Mouse (Mus musculus): ENCODE data around the gene Dnph1. TPM values are rescaled to one million over a fixed set of nuclear protein-coding genes. Genes with fewer than 3 reads are reported as not detected.
A peak's percentile ranks its signal among the peaks of the same experiment; 100 is the strongest.
"Not testable (repeated sequence)": the region's sequence is repeated elsewhere in the genome, so short reads cannot be mapped to it uniquely, and the experiment has no call there.

The Dnph1 gene
- total RNA-seq, 2 experiments from 2014 or later = 2.1 to 2.4 TPM

GRCm38 (mm10) chr17:46496081-46496480 is 430 bp upstream of the Dnph1 start:
- DNase-seq; intact Hi-C loops (cut with DNase I): not testable (repeated sequence)

- intact Hi-C loops (cut with DNase I) = no loop called here
- DNase-seq = no peak
Measured at GRCm38 (mm10) chr17:46497956-46498355, 1.4 kb downstream of the Dnph1 start.

- DNase-seq = no peak
- intact Hi-C loops (cut with DNase I) = no loop called here
Measured at GRCm38 (mm10) chr17:46502775-46503174, 6.3 kb downstream of the Dnph1 start.

DNA sequence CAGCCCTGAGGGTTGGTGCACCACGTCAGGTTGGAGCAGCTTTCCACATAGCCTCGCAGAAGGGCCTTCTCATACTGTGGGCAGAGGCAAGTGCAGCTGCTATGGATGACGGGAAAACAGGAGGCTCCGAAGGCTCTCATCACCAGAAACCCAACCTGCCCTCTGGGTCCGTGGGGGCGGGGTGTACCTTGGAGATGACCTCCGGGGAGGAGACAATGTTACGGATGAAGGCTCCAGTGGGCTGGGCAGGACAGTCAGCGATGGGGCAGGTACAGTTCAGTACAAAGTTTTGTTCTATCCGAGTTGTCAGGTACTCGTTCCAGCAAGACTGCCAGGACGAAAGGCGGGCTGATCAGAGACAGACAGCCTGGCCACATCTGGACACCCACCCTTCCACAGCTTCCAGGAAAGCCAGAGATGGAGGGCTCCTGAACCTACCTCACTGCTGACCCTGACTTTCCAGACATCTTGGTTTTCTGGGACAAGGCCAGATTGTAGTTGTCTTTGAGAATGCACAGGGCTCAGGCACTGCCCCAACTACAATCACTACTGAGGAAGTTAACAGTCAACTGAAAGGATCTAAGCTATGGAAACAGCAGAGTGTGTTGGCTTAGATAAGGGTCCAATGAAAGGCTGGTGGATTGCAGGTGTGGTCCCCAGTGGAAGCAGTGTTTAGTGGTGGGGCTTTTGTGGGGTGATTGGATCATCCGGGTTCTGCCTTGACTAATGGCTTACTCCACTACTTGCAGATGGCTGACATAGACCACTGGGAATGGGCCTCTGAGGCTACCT is 7.5 kb downstream of the Dnph1 start:
- intact Hi-C loops (cut with DNase I) = no loop called here
- no peak for DNase-seq

- no peak for DNase-seq
- intact Hi-C loops (cut with DNase I) = no loop called here
Measured at GRCm38 (mm10) chr17:46505617-46506016, 9.1 kb downstream of the Dnph1 start.

GRCm38 (mm10) chr17:46511059-46511710 is 14.7 kb downstream of the Dnph1 start:
- DNase-seq = peak in 1 of 2 experiments; percentile 24
- intact Hi-C loops (cut with DNase I) = loop anchor here (2.0 kb wide), 1 partner anchor 74 kb away; no protein-coding TSS in a partner anchor

GRCm38 (mm10) chr17:46513329-46513728 is 16.8 kb downstream of the Dnph1 start:
- no peak for DNase-seq

GRCm38 (mm10) chr17:46519971-46520370 is 23.5 kb downstream of the Dnph1 start:
- DNase-seq = no peak
- intact Hi-C loops (cut with DNase I) = no loop called here

More at GRCm38 (mm10) chr17:46513329-46513728, 16.8 kb downstream of the Dnph1 start:
- intact Hi-C loops (cut with DNase I) = no loop called here

DNA sequence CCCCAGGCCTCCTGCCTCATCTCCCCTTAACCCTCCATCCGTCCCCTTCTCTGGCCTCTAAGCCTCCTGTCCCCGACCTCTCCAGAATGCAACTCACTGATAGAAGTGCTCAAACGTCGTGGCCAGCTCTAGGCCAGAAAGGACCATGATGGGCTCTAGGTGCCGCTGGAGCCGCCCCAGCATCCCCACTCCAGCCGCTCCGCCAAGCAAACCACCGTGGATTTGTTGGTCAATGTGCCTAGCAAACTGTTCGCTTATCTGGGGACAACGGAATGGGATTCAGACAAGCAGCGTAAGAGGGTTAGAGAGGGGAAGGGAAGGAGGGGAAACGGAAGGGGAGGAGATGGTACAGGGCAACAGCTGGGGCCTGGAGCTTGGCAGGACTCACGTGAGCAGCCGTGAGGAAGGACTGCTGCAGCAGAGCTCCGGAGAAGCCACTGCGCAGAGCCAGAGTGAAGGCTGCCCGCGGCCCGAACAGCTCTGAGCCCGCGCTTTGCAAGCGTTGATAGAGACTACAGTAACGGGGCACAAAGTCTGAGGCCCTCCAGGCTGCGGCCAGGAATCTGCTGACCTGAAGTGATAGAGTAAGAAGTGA is 24.0 kb downstream of the Dnph1 start:
- intact Hi-C loops (cut with DNase I) = no loop called here
- peak in 1 of 2 experiments; percentile 18 for DNase-seq

DNA sequence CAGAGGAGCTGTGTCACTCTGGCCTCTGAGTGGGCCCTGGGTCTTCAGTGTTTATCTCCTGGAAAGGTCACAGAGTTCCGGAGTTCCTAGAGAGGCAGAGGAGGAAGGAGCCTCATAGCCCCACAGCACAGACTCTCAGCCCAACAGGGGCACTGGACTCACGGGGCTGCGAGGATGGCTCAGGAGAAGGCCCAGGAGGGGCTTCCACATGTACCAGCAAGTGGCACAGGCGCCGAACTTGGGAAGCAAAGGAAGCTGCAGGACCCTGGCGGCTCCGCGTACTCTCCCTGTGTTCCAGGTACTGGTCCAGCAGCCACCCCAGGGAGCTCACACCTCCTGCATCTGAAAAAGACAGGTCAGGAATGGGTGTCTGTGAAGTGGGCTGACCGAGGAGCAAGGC is 24.7 kb downstream of the Dnph1 start:
- DNase-seq = no peak

GRCm38 (mm10) chr17:46521963-46522668 is 25.6 kb downstream of the Dnph1 start:
- no peak for DNase-seq
- intact Hi-C loops (cut with DNase I) = no loop called here

More for the DNA sequence above, 24.7 kb downstream of the Dnph1 start:
- intact Hi-C loops (cut with DNase I) = no loop called here

DNA sequence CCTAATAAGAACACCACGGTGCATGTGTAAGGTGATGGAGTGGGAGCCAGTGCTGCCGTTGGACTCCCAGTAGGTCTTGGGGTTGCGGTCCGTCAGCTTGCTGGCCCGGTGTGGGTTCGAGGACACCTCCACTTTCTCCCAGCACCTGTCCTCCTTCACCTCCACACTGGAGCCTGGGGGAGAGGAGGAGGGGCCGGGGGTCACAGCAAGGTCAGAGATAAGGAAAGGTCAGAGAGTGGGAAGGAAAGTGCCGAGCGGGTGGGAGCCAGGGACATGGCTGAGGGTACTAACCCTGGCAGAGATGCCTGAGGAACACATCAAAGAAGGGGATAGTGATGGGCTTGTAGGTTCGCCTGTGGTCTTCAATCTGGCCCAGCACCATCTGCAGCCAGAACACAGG is 28.6 kb downstream of the Dnph1 start:
- no peak for DNase-seq
- intact Hi-C loops (cut with DNase I) = loop anchor here (1.0 to 2.0 kb wide), 3 partner anchors 64 to 190 kb away; no protein-coding TSS in a partner anchor

DNA sequence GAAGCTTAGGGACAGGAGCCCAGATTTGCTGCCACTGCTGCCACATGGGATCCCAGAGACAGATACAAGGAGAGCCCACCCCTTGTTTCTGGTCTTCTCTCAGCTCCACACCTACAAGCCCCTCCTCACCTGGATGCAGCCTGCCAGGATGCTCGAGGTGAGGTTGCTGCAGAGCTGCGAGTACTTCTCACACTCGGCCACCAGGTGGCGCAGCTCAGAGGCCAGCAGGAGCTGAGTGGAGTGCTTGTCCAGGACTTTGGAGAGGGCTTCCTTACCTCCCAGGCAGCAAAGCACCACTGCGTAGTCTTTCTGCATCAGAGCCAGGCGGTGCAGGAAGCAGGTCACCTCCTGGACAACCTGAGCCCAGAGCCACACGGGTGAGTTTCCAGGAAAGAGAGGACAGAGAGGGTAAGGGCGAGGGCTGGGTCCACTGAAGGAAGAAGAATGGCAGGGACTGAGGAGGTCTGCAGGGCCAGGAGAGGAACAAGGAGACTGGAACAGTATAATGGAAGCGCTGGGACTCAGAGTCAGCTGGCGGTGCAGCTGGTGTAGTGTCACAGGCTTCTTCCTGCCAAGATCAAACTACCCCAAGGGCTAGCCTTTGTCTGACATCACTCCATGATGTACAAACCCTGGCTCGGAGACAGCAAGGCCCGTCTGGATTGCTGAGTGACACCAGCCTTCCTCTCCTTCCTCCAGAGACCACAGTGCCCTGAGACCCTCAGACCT is 29.2 kb downstream of the Dnph1 start:
- DNase-seq = peak; percentile 84 to 88
- intact Hi-C loops (cut with DNase I) = loop anchor here (1.0 to 2.0 kb wide), 3 partner anchors 64 to 189 kb away; no protein-coding TSS in a partner anchor

- intact Hi-C loops (cut with DNase I) = no loop called here
- DNase-seq = no peak
Measured at GRCm38 (mm10) chr17:46543661-46544060, 47.1 kb downstream of the Dnph1 start.

DNA sequence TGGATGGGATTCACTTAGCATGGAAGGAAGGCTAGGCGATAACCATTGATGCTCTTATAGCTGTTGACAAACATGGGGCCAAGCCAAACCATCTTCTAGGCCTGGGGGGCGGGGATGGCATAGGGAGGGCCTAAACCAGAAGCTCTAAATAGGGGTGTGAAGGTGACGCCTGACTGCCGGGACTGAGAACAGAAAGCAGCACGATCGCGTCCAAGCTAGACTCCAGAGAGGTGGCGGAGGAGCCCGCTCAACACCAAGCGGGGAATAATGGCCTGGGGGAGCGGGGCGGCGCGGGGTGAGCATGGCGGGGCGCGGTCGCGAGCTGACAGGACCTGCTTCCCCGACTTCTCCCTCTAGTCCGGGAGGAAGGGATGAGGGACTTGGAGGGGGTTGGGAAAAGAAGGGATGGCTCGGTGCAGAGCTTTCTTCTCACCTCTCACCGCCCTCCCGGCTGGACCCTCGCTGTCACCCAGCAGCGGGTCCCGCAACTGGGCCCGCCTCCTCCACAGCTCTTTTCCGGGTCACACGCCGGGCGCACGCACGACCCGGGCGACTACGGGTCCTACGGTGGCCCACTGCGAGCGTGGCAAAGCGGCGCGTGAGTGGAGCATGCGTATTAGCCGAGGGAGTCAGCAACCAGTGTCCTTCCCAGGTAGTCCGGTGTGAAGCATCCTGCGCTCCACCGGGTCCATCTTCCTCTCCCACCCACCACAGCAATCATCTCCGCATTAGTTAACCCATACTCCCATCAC is 49.5 kb downstream of the Dnph1 start, which contains the start of gene Cul9:
TSS of gene Cul9 (minus strand) at position 576 of the 752 bp plus-strand sequence.
- intact Hi-C loops (cut with DNase I) = no loop called here
- DNase-seq = peak; percentile 74 to 83

DNA sequence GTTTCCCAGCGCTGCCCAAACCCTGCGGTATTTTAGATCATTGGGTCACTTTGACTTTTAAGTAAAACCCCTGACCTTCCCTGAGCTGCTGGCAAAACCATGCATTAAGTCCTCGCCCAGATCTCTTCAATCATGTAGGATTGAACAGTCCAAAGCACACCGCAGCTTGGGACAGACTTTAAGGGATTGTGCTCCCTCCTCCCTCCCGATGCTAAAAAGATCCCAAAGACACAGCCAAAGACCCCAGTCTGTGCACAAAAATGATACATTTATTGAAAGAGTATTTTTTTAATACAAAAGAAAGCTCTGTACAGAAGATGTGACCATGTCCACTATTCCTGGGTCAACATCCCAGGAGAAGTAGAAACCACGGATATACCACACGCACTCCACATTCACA is 50.1 kb downstream of the Dnph1 start:
- DNase-seq = no peak
- intact Hi-C loops (cut with DNase I) = no loop called here

GRCm38 (mm10) chr17:46546995-46547394 is 50.5 kb downstream of the Dnph1 start:
- intact Hi-C loops (cut with DNase I) = no loop called here

DNA sequence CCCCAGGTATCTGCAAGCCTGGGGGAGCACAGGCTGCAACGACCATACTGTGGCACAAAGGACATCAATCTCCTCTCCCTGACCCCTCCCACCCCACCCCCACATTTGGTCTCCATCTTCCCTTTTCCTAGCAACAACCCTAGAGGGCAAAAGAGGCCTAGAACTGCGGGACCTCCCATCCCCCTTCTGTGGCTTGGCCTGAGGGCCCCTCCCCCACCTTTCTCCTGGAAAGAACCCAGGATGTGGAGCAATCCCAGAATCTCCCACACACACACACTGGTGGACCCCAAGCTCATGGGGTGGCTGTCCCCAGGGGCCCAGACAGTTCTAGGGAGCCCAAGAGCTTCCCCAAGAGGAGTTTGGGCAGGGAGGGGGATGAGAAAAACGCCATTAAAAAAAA is 51.4 kb downstream of the Dnph1 start:
- no peak for DNase-seq

More at GRCm38 (mm10) chr17:46546995-46547394, 50.5 kb downstream of the Dnph1 start:
- no peak for DNase-seq

DNA sequence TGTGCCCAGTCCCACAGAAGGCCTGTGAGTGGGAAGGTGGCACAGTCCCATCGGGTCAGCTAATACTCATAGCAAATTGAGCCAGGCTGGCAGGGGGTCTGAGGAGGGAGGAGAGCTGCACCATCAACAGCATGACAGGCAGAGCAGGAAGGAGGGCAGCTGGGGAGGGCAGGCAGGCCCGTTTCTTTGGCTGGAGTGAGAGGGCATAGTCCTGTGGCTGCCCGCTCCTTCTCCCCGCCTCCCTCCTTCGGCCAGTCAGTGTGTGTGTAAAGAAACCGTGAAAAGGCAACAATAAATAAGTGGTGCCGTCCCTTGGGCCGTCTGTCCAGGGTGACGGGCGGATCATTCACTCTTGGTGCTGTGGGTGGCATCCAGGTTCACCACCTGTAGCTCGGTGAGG is 52.2 kb downstream of the Dnph1 start:
- DNase-seq = no peak
- intact Hi-C loops (cut with DNase I) = no loop called here

More for the DNA sequence above, 51.4 kb downstream of the Dnph1 start:
- intact Hi-C loops (cut with DNase I) = no loop called here

All from heart, postnatal 14 days (tissue).